Comparison of ENCODE assay signal across 22 mouse cellular contexts in the genomic region with DNA sequence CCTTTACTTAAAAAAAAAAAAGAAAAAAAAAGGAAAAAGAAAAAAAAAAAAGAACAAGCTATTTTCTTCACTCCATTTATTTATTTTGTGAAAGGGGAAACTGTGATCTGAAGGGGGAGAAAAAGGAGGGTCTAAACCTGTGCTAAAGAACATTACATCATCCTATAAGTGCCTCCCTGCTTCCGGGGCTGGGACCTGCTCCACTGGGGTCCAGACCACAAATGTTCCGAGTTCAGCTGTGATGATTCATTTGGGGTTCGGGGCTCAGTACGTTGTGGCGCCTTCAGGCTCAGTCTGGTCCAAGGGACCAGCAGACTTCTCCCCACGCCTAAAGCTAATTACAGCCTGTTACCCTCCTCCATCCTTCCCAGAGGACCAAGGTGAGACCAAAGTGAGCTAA.
"Had no signal": no experiment of that assay in that cellular context is flagged by ENCODE, and none has a peak within 500 bp of the region (broad histone marks: within the 10 kb centered on the region; RNA-seq: fewer than 3 reads in every experiment).

No protein-coding gene starts in this region.

- H3K27ac ChIP-seq: limb, embryonic 12.5 days; limb, embryonic 15.5 days; liver, embryonic 12.5 days; liver, embryonic 15.5 days; midbrain, embryonic 12.5 days; midbrain, embryonic 15.5 days; neural tube, embryonic 12.5 days; neural tube, embryonic 15.5 days; stomach, postnatal 0 days had no signal

- H3K36me3 ChIP-seq: limb, embryonic 12.5 days; limb, embryonic 15.5 days; liver, embryonic 12.5 days; liver, embryonic 15.5 days; lung, embryonic 15.5 days; midbrain, embryonic 12.5 days; midbrain, embryonic 15.5 days; neural tube, embryonic 12.5 days; neural tube, embryonic 15.5 days had no signal

- DNase-seq: kidney, adult 2 months; kidney, postnatal 14 days; kidney, postnatal 4 days; left cerebral cortex, postnatal 4 days; lung, adult 18-20 months; lung, postnatal 10 days; lung, postnatal 36 days; right cerebral cortex, adult 18-20 months; right cerebral cortex, postnatal 14 days; right cerebral cortex, postnatal 4 days; thymus, adult 18-20 months; thymus, postnatal 4 days had no signal

- H3K4me3 ChIP-seq: limb, embryonic 12.5 days; limb, embryonic 15.5 days; liver, embryonic 12.5 days; liver, embryonic 15.5 days; lung, embryonic 15.5 days; midbrain, embryonic 12.5 days; midbrain, embryonic 15.5 days; neural tube, embryonic 12.5 days; neural tube, embryonic 15.5 days had no signal

- ATAC-seq: liver, embryonic 12.5 days; midbrain, embryonic 15.5 days had no signal

- H3K27me3 ChIP-seq: limb, embryonic 12.5 days; limb, embryonic 15.5 days; liver, embryonic 12.5 days; liver, embryonic 15.5 days; lung, embryonic 15.5 days; midbrain, embryonic 12.5 days; midbrain, embryonic 15.5 days; neural tube, embryonic 12.5 days; neural tube, embryonic 15.5 days had no signal
